Mouse (Mus musculus) liver, postnatal 0 days (tissue): ENCODE data around the gene C2cd2.

Experiments
- CTCF ChIP-seq: sonication (generic); IDR thresholded peaks from 2 replicates; pipeline ENCODE4 v1.5.1; 2016; ENCODE audit warnings: antibody characterized with exemption, low read depth
- EP300 ChIP-seq: IDR thresholded peaks from 2 replicates; pipeline ENCODE4 v1.6.1; 2016; ENCODE audit warnings: antibody characterized with exemption, low read depth, mild to moderate bottlenecking

- TF ChIP-seq CTCF (no peak), EP300 (no peak)
Observed at GRCm38 (mm10) chr16:97808881-97809280, 153.5 kb downstream of the C2cd2 start.
